In the genomic region with DNA sequence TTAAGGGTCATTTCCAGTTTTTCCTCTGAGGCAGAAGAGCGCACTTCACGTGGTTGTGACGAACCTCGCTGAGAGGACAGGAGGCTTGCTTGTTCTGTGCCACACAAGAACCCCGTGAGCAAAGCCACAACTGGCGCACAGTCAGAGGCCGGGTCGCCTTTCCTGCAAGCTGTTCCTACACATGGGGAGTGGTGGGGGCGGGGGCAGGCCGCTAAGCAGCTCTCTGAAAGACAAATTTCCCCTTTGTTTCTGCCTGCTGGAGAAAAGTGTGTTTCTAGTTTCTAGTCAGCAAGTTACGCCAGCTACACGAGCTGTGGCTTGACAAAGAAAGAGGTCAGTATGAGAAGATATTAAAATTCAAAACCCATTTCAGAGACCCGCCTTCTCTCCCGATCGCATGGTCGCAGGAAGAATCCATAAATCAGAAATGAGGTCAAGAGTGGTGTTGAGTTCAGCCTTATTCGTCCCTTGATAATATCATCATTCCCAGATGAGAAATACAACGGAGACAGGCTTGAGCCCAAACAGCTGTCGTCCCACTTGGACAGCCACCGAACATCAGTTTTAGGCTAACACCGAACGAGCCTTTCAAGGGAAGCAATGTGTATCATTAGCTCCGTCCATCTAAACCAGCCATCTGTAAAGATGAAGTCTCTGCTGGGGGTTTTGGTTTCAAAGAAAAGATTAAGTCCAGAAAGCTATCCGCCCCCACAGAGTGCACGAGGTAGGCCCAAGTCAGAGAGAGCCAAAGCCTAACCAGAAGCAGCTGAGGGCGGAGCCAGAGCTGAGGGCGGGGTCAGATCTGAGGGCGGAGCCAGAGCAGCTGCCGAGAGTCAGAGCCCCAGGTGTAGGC, we compare ENCODE assay signal across 8 mouse cellular contexts. TPM values are rescaled to one million over a fixed set of nuclear protein-coding genes. Genes with fewer than 3 reads are reported as not detected.
A peak's percentile ranks its signal among the peaks of the same experiment; 100 is the strongest.
DNase-seq lines count a peak whose midpoint lies in the region; ATAC-seq lines count a peak whose summit lies in the region.

No protein-coding gene starts in this region.

- H3K27me3 ChIP-seq in forebrain, embryonic 12.5 days, result no peaks in the 10 kb centered on the region
- no peaks in the 10 kb centered on the region for H3K27me3 ChIP-seq in hindbrain, embryonic 14.5 days (ENCODE audit: control insufficient read depth, insufficient read depth, low read length)
- H3K27me3 ChIP-seq in limb, embryonic 12.5 days, result no peaks in the 10 kb centered on the region
- H3K27me3 ChIP-seq in midbrain, embryonic 14.5 days (ENCODE audit: control insufficient read depth, insufficient read depth, low read length), result no peaks in the 10 kb centered on the region

- peak; percentile 82 for ATAC-seq in activated CD4-positive, CD25-positive, alpha-beta regulatory T cell, adult 4 months
- ATAC-seq in forebrain, embryonic 12.5 days (ENCODE audit: low FRiP score), result no peak
- ATAC-seq in hindbrain, embryonic 14.5 days (ENCODE audit: low FRiP score), result no peak
- ATAC-seq in limb, embryonic 12.5 days (ENCODE audit: insufficient number of reproducible peaks, insufficient read depth, low FRiP score, low TSS enrichment, low read depth), result peak; percentile 53; the same call in 1 of the 2 replicates
- no peak for ATAC-seq in midbrain, embryonic 14.5 days (ENCODE audit: low FRiP score, low TSS enrichment)

- peak overlapping the region; percentile 50 for H3K27ac ChIP-seq in forebrain, embryonic 12.5 days
- H3K27ac ChIP-seq in hindbrain, embryonic 14.5 days, result peak overlapping the region; percentile 67
- peak overlapping the region; percentile 86 for H3K27ac ChIP-seq in limb, embryonic 12.5 days
- H3K27ac ChIP-seq in midbrain, embryonic 14.5 days (replicated peaks; ENCODE audit: low read depth, low read length), result no peak overlapping the region

- 60% methylated on average over 29 of the region's 29 CpGs for WGBS in forebrain, embryonic 12.5 days
- WGBS in hindbrain, embryonic 14.5 days, result 33% methylated on average over 29 of the region's 29 CpGs
- 34% methylated on average over 29 of the region's 29 CpGs for WGBS in limb, embryonic 12.5 days
- 47% methylated on average over 29 of the region's 29 CpGs for WGBS in midbrain, embryonic 14.5 days

- H3K4me1 ChIP-seq in forebrain, embryonic 12.5 days, result peaks cover 29% of the 10 kb centered on the region
- peaks cover 27% of the 10 kb centered on the region for H3K4me1 ChIP-seq in hindbrain, embryonic 14.5 days (replicated peaks; ENCODE audit: control insufficient read depth, insufficient read depth, low read length)
- H3K4me1 ChIP-seq in limb, embryonic 12.5 days (replicated peaks), result peaks cover 36% of the 10 kb centered on the region
- peaks cover 18% of the 10 kb centered on the region; the same call in 1 of the 2 replicates for H3K4me1 ChIP-seq in midbrain, embryonic 14.5 days (ENCODE audit: control insufficient read depth, insufficient read depth, low read length)

- H3K9ac ChIP-seq in forebrain, embryonic 12.5 days, result no peak overlapping the region
- no peak overlapping the region for H3K9ac ChIP-seq in hindbrain, embryonic 14.5 days
- H3K9ac ChIP-seq in limb, embryonic 12.5 days (replicated peaks), result no peak overlapping the region; the same call in 1 of the 2 replicates
- H3K9ac ChIP-seq in midbrain, embryonic 14.5 days (replicated peaks; ENCODE audit: low read length), result no peak overlapping the region

- H3K36me3 ChIP-seq in forebrain, embryonic 12.5 days (replicated peaks), result no peaks in the 10 kb centered on the region
- H3K36me3 ChIP-seq in hindbrain, embryonic 14.5 days (replicated peaks; ENCODE audit: control insufficient read depth, insufficient read depth), result no peaks in the 10 kb centered on the region
- H3K36me3 ChIP-seq in limb, embryonic 12.5 days, result no peaks in the 10 kb centered on the region
- no peaks in the 10 kb centered on the region for H3K36me3 ChIP-seq in midbrain, embryonic 14.5 days (ENCODE audit: control insufficient read depth, insufficient read depth, low read length)

- H3K9me3 ChIP-seq in forebrain, embryonic 12.5 days, result no peaks in the 10 kb centered on the region
- no peaks in the 10 kb centered on the region for H3K9me3 ChIP-seq in hindbrain, embryonic 14.5 days (ENCODE audit: control insufficient read depth, low read length)
- no peaks in the 10 kb centered on the region for H3K9me3 ChIP-seq in limb, embryonic 12.5 days
- no peaks in the 10 kb centered on the region for H3K9me3 ChIP-seq in midbrain, embryonic 14.5 days (ENCODE audit: control insufficient read depth, low read length)

- DNase-seq in cerebellum, adult 18-20 months, result peak; percentile 16 to 30
- no peak for DNase-seq in cerebellum, adult 11-12 months
- no peak for DNase-seq in hindbrain, embryonic 14.5 days (ENCODE audit: low spot score)
- DNase-seq in midbrain, embryonic 14.5 days, result peak; percentile 43
- DNase-seq in spleen, postnatal 4 days (ENCODE audit: low spot score in 2 of 2), result peak; percentile 88 to 89

- H3K4me3 ChIP-seq in forebrain, embryonic 12.5 days (replicated peaks), result no peak overlapping the region
- H3K4me3 ChIP-seq in hindbrain, embryonic 14.5 days (replicated peaks; ENCODE audit: low read length), result no peak overlapping the region
- no peak overlapping the region for H3K4me3 ChIP-seq in limb, embryonic 12.5 days (replicated peaks)
- no peak overlapping the region for H3K4me3 ChIP-seq in midbrain, embryonic 14.5 days (replicated peaks; ENCODE audit: low read depth, low read length)

- no peak overlapping the region for H3K4me2 ChIP-seq in forebrain, embryonic 12.5 days
- no peak overlapping the region for H3K4me2 ChIP-seq in hindbrain, embryonic 14.5 days (replicated peaks)
- peak overlapping the region; percentile 17 for H3K4me2 ChIP-seq in limb, embryonic 12.5 days
- no peak overlapping the region for H3K4me2 ChIP-seq in midbrain, embryonic 14.5 days (ENCODE audit: low read length)

RNA-seq across cellular contexts. Expression of a gene that starts 30.8 kb away (rescaled TPM):
- polyA plus RNA-seq in activated CD4-positive, CD25-positive, alpha-beta regulatory T cell, adult 4 months (2017; shearing (Covaris generic)), result 1 to 10 TPM; 5.7 to 7.0 TPM
- 6.6 and 7.3 TPM in 2 replicates for polyA plus RNA-seq in forebrain, embryonic 12.5 days (2016; fragmentation: Nextera tagmentation; extraction: Ambion mirVana)
- 5.8 and 6.5 TPM in 2 replicates for polyA plus RNA-seq in hindbrain, embryonic 14.5 days (2014; fragmentation: Nextera tagmentation; extraction: Ambion mirVana)
- polyA plus RNA-seq in limb, embryonic 12.5 days (2016; fragmentation: Nextera tagmentation; extraction: Ambion mirVana), result 20.2 and 22.2 TPM in 2 replicates
- 2.4 and 4.5 TPM in 2 replicates for polyA plus RNA-seq in midbrain, embryonic 14.5 days (2014; fragmentation: Nextera tagmentation; extraction: Ambion mirVana)

Comparison
In these comparisons a context has a peak if more than half of its experiments do, and no peak if none do; other contexts are left out.
1. DNase-seq: peak in cerebellum, adult 18-20 months (2 of 2), midbrain, embryonic 14.5 days (single experiment) and spleen, postnatal 4 days (2 of 2); none in cerebellum, adult 11-12 months (single experiment) and hindbrain, embryonic 14.5 days (single experiment).
2. ATAC-seq: peak in activated CD4-positive, CD25-positive, alpha-beta regulatory T cell, adult 4 months (single experiment) and limb, embryonic 12.5 days (single experiment); none in forebrain, embryonic 12.5 days (single experiment), hindbrain, embryonic 14.5 days (single experiment) and midbrain, embryonic 14.5 days (single experiment).